Mouse (Mus musculus): Measurements from ENCODE around the gene Tmem179b. TPM values are rescaled to one million over a fixed set of nuclear protein-coding genes. Genes with fewer than 3 reads are reported as not detected.
A peak's percentile ranks its signal among the peaks of the same experiment; 100 is the strongest.

Gene Tmem179b
- total and polyA plus RNA-seq, 2 experiments from 2014 or later = 46.7 to 83.7 TPM

- ATAC-seq (ENCODE audit: insufficient read depth, low read depth) = no peak
These were observed 29.8 kb upstream of the Tmem179b start for GRCm38 (mm10) chr19:8803879-8804660.

GRCm38 (mm10) chr19:8803204-8803780 is 29.0 kb upstream of the Tmem179b start:
- Histone ChIP-seq H3K4me3 (ENCODE audit: low read depth, low read length) (no peak overlapping the region), H3K27ac (ENCODE audit: low read depth) (no peak overlapping the region), H3K4me1 (ENCODE audit: control insufficient read depth, insufficient read depth) (peaks cover 9% of the 10 kb centered on the region; the same call in 1 of the 2 replicates), H3K4me2 (ENCODE audit: low read depth, low read length) (peak overlapping the region; percentile 73; the same call in 1 of the 2 replicates), H3K36me3 (replicated peaks; ENCODE audit: control insufficient read depth, insufficient read depth, low read length) (peaks cover 19% of the 10 kb centered on the region; the same call in 1 of the 2 replicates), H3K27me3 (ENCODE audit: control insufficient read depth, insufficient read depth, low read length) (no peaks in the 10 kb centered on the region), H3K9ac (replicated peaks; ENCODE audit: low read depth, low read length) (no peak overlapping the region), H3K9me3 (replicated peaks; ENCODE audit: control insufficient read depth, low read length) (no peaks in the 10 kb centered on the region)
- ATAC-seq (ENCODE audit: insufficient read depth, low read depth) = no peak
- DNase-seq (ENCODE audit: low spot score) = no peak
- WGBS = 88% methylated on average over 9 of the region's 9 CpGs
- TF ChIP-seq EP300 (IDR thresholded peaks at IDR 0.05; ENCODE audit: low read depth) = no peak
- no peak for TF ChIP-seq CTCF (IDR thresholded peaks at IDR 0.05; ENCODE audit: low read depth)

More at GRCm38 (mm10) chr19:8803879-8804660, 29.8 kb upstream of the Tmem179b start:
- H3K9me3 ChIP-seq (replicated peaks; ENCODE audit: control insufficient read depth, low read length) = no peaks in the 10 kb centered on the region
- WGBS = 87% methylated on average over 11 of the region's 11 CpGs
- no peak overlapping the region for H3K9ac ChIP-seq (replicated peaks; ENCODE audit: low read depth, low read length)
- peaks cover 9% of the 10 kb centered on the region; the same call in 1 of the 2 replicates for H3K4me1 ChIP-seq (ENCODE audit: control insufficient read depth, insufficient read depth)
- no peak for TF ChIP-seq EP300 (IDR thresholded peaks at IDR 0.05; ENCODE audit: low read depth)
- TF ChIP-seq CTCF (IDR thresholded peaks at IDR 0.05; ENCODE audit: low read depth) = no peak
- no peaks in the 10 kb centered on the region for H3K27me3 ChIP-seq (ENCODE audit: control insufficient read depth, insufficient read depth, low read length)
- H3K36me3 ChIP-seq (replicated peaks; ENCODE audit: control insufficient read depth, insufficient read depth, low read length) = peaks cover 24% of the 10 kb centered on the region
- no peak overlapping the region for H3K4me2 ChIP-seq (ENCODE audit: low read depth, low read length)
- DNase-seq (ENCODE audit: low spot score) = no peak
- no peak overlapping the region for H3K4me3 ChIP-seq (ENCODE audit: low read depth, low read length)
- no peak overlapping the region for H3K27ac ChIP-seq (ENCODE audit: low read depth)

- peak; percentile 99 for DNase-seq (ENCODE audit: low spot score)
- peak within 1 kb of the TSS; percentile 85 for H3K27ac ChIP-seq (ENCODE audit: low read depth)
- ATAC-seq (ENCODE audit: insufficient read depth, low read depth) = peak; percentile 97
- under 1% methylated on average over 30 of the region's 30 CpGs for WGBS
- no peaks in the 10 kb centered on the region for H3K9me3 ChIP-seq (replicated peaks; ENCODE audit: control insufficient read depth, low read length)
- TF ChIP-seq EP300 (IDR thresholded peaks at IDR 0.05; ENCODE audit: low read depth) (no peak), CTCF (IDR thresholded peaks at IDR 0.05; ENCODE audit: low read depth) (no peak)
- H3K36me3 ChIP-seq (replicated peaks; ENCODE audit: control insufficient read depth, insufficient read depth, low read length) = peaks cover 18% of the 10 kb centered on the region; the same call in 1 of the 2 replicates
- peak within 1 kb of the TSS; percentile 73 for H3K4me2 ChIP-seq (ENCODE audit: low read depth, low read length)
- peak within 1 kb of the TSS; percentile 40 for H3K9ac ChIP-seq (replicated peaks; ENCODE audit: low read depth, low read length)
- no peaks in the 10 kb centered on the region for H3K27me3 ChIP-seq (ENCODE audit: control insufficient read depth, insufficient read depth, low read length)
- H3K4me3 ChIP-seq (ENCODE audit: low read depth, low read length) = peak within 1 kb of the TSS; percentile 63
- H3K4me1 ChIP-seq (ENCODE audit: control insufficient read depth, insufficient read depth) = peaks cover 13% of the 10 kb centered on the region; the same call in 1 of the 2 replicates
These were observed 28.0 kb upstream of the Tmem179b start, which contains the start of gene Zbtb3 for GRCm38 (mm10) chr19:8802130-8802821. TSS of gene Zbtb3 (plus strand) at chr19:8802555.

GRCm38 (mm10) chr19:8798947-8799315 is 24.7 kb upstream of the Tmem179b start:
- peak overlapping the region; percentile 76 for H3K4me2 ChIP-seq (ENCODE audit: low read depth, low read length)
- H3K9me3 ChIP-seq (replicated peaks; ENCODE audit: control insufficient read depth, low read length) = no peaks in the 10 kb centered on the region
- H3K27ac ChIP-seq (ENCODE audit: low read depth) = peak overlapping the region; percentile 73
- peaks cover 13% of the 10 kb centered on the region; the same call in 1 of the 2 replicates for H3K4me1 ChIP-seq (ENCODE audit: control insufficient read depth, insufficient read depth)
- no peak for DNase-seq (ENCODE audit: low spot score)
- no peak for TF ChIP-seq EP300 (IDR thresholded peaks at IDR 0.05; ENCODE audit: low read depth)
- TF ChIP-seq CTCF (IDR thresholded peaks at IDR 0.05; ENCODE audit: low read depth) = no peak
- H3K36me3 ChIP-seq (replicated peaks; ENCODE audit: control insufficient read depth, insufficient read depth, low read length) = peaks cover 20% of the 10 kb centered on the region
- no peaks in the 10 kb centered on the region for H3K27me3 ChIP-seq (ENCODE audit: control insufficient read depth, insufficient read depth, low read length)
- H3K4me3 ChIP-seq (ENCODE audit: low read depth, low read length) = peak overlapping the region; percentile 71
- no peak for ATAC-seq (ENCODE audit: insufficient read depth, low read depth)
- H3K9ac ChIP-seq (replicated peaks; ENCODE audit: low read depth, low read length) = no peak overlapping the region

GRCm38 (mm10) chr19:8798264-8798946 is 24.1 kb upstream of the Tmem179b start, which contains the start of gene Polr2g:
TSS of gene Polr2g (minus strand) at chr19:8798577.
- peak; percentile 20; the same call in 1 of the 2 replicates for TF ChIP-seq EP300 (IDR thresholded peaks at IDR 0.05; ENCODE audit: low read depth)
- no peak for TF ChIP-seq CTCF (IDR thresholded peaks at IDR 0.05; ENCODE audit: low read depth)
- peak within 1 kb of the TSS; percentile 73 for H3K27ac ChIP-seq (ENCODE audit: low read depth)
- H3K4me2 ChIP-seq (ENCODE audit: low read depth, low read length) = peak within 1 kb of the TSS; percentile 76
- no peaks in the 10 kb centered on the region for H3K9me3 ChIP-seq (replicated peaks; ENCODE audit: control insufficient read depth, low read length)
- peaks cover 13% of the 10 kb centered on the region; the same call in 1 of the 2 replicates for H3K4me1 ChIP-seq (ENCODE audit: control insufficient read depth, insufficient read depth)
- ATAC-seq (ENCODE audit: insufficient read depth, low read depth) = peak; percentile 78
- H3K36me3 ChIP-seq (replicated peaks; ENCODE audit: control insufficient read depth, insufficient read depth, low read length) = peaks cover 25% of the 10 kb centered on the region
- no peaks in the 10 kb centered on the region for H3K27me3 ChIP-seq (ENCODE audit: control insufficient read depth, insufficient read depth, low read length)
- H3K9ac ChIP-seq (replicated peaks; ENCODE audit: low read depth, low read length) = peak within 1 kb of the TSS; percentile 68
- H3K4me3 ChIP-seq (ENCODE audit: low read depth, low read length) = peak within 1 kb of the TSS; percentile 71
- 1% methylated on average over 25 of the region's 25 CpGs for WGBS
- DNase-seq (ENCODE audit: low spot score) = peak; percentile 96

Data from heart, postnatal 0 days (tissue).